Mouse (Mus musculus): ENCODE results near the gene Olfr1154. TPM values are rescaled to one million over a fixed set of nuclear protein-coding genes. Genes with fewer than 3 reads are reported as not detected.

Olfr1154 gene
- not detected for polyA plus RNA-seq (2017; shearing (Covaris generic))

DNA sequence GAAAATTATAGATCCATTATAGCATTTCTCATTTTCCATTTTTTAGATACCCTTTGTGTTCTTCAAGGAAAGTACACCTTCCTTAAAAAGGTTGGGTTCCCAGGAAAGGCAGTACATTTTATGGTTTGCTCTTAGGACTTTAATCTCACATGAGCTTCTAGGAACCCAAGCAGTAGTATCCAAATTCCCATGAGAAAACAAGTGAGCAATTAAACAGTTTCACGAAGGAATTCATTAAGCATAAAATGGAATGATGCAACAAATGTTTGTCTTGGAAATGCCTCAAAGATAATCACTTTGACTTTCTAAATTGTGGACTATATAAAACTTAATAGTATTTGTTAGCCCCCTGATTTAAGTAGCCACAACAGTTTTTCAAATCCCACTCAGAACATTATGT lies at the start of gene Olfr1154:
TSS of gene Olfr1154 (minus strand) at position 101 of the 400 bp plus-strand sequence.

GRCm38 (mm10) chr2:87953000-87953399 lies 48.0 kb upstream of the Olfr1154 start, which contains the start of gene Olfr1156:
Olfr1156 (minus strand) TSS chr2:87953100.

DNA sequence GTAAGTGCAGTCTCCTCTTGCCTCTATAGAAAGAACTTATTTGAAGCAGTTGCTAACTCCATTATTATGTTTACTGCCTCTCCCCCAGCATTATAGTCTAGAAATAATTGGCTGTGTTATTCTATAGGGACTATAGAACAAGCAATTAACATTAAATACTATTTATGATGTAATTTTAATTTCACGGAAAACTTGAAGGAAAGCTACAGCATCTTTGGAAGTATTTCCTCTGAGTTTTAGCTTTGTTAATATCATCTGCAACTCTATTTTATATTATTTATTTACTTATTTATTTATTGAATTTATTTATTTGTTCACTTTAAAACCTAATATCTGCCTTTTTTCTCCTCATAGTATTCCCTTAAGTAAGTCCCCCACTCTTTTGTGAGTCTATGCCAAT lies 40.1 kb upstream of the Olfr1154 start, which contains the start of gene Olfr1155:
TSS of gene Olfr1155 (minus strand) at position 101 of the 400 bp plus-strand sequence.

GRCm38 (mm10) chr2:87894662-87895061 lies 10.3 kb downstream of the Olfr1154 start, which contains the start of gene Olfr1153:
Olfr1153 (plus strand) TSS chr2:87894962.

DNA sequence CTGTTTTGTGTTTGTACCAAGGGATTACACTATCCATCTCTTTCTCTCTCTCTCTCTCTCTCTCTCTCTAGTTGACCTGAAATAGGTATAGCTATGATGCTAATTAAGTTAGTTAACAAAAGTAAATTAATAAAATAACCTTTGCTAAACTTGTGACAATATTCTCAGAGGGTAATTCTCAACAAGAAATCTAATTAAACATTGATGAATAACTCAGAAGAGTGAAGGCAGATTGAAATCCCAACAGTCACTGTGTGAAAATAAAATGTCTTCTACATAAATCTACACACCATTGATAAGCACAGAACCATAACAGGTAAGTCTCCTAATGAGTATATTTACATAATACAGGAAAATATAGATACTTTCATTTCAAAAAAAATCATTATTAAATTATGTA lies 38.8 kb downstream of the Olfr1154 start, which contains the start of gene Olfr1152:
TSS of gene Olfr1152 (plus strand) at position 301 of the 400 bp plus-strand sequence.

GRCm38 (mm10) chr2:87855562-87855961 lies 49.4 kb downstream of the Olfr1154 start, which contains the start of gene Olfr1151:
Olfr1151 (plus strand) TSS chr2:87855862.

Other genes starting within 250 kb of the Olfr1154 start
- gene Olfr1134, start 246.7 kb downstream of the Olfr1154 start, polyA plus RNA-seq (2017; shearing (Covaris generic)) = not detected
- not detected for gene Olfr1135, start 231.5 kb downstream of the Olfr1154 start, polyA plus RNA-seq (2017; shearing (Covaris generic))
- gene Olfr1136, start 211.2 kb downstream of the Olfr1154 start, polyA plus RNA-seq (2017; shearing (Covaris generic)) = not detected
- not detected for gene Olfr1137, start 192.0 kb downstream of the Olfr1154 start, polyA plus RNA-seq (2017; shearing (Covaris generic))
- gene Olfr1138, start 165.2 kb downstream of the Olfr1154 start, polyA plus RNA-seq (2017; shearing (Covaris generic)) = 0.41 TPM
- gene Olfr1140, start 161.4 kb downstream of the Olfr1154 start, polyA plus RNA-seq (2017; shearing (Covaris generic)) = not detected
- not detected for gene Olfr1141, start 151.2 kb downstream of the Olfr1154 start, polyA plus RNA-seq (2017; shearing (Covaris generic))
- gene Olfr152, start 125.7 kb downstream of the Olfr1154 start, polyA plus RNA-seq (2017; shearing (Covaris generic)) = not detected
- gene Olfr1143, start 104.6 kb downstream of the Olfr1154 start, polyA plus RNA-seq (2017; shearing (Covaris generic)) = not detected
- not detected for gene Olfr1145, start 95.3 kb downstream of the Olfr1154 start, polyA plus RNA-seq (2017; shearing (Covaris generic))
- 0.28 TPM for gene Olfr1148, start 74.6 kb downstream of the Olfr1154 start, polyA plus RNA-seq (2017; shearing (Covaris generic))
- not detected for gene Olfr1150-ps1, start 61.2 kb downstream of the Olfr1154 start, polyA plus RNA-seq (2017; shearing (Covaris generic))
- gene Olfr1151, start 49.3 kb downstream of the Olfr1154 start, polyA plus RNA-seq (2017; shearing (Covaris generic)) = not detected
- 0.09 TPM for gene Olfr1152, start 38.7 kb downstream of the Olfr1154 start, polyA plus RNA-seq (2017; shearing (Covaris generic))
- gene Olfr1153, start 10.2 kb downstream of the Olfr1154 start, polyA plus RNA-seq (2017; shearing (Covaris generic)) = not detected
- gene Olfr1155, start 40.0 kb upstream of the Olfr1154 start, polyA plus RNA-seq (2017; shearing (Covaris generic)) = not detected
- gene Olfr1156, start 47.9 kb upstream of the Olfr1154 start, polyA plus RNA-seq (2017; shearing (Covaris generic)) = 0.20 TPM
- gene Olfr1157, start 63.1 kb upstream of the Olfr1154 start, polyA plus RNA-seq (2017; shearing (Covaris generic)) = not detected
- gene Olfr74, start 69.5 kb upstream of the Olfr1154 start, polyA plus RNA-seq (2017; shearing (Covaris generic)) = not detected
- gene Olfr1158, start 84.9 kb upstream of the Olfr1154 start, polyA plus RNA-seq (2017; shearing (Covaris generic)) = not detected
- 0.16 TPM for gene Olfr1160, start 103.1 kb upstream of the Olfr1154 start, polyA plus RNA-seq (2017; shearing (Covaris generic))
- gene Olfr1161, start 117.6 kb upstream of the Olfr1154 start, polyA plus RNA-seq (2017; shearing (Covaris generic)) = not detected
- gene Olfr73, start 132.5 kb upstream of the Olfr1154 start, polyA plus RNA-seq (2017; shearing (Covaris generic)) = not detected
- 0.10 TPM for gene Olfr1162, start 146.0 kb upstream of the Olfr1154 start, polyA plus RNA-seq (2017; shearing (Covaris generic))
- not detected for gene Olfr1163, start 166.7 kb upstream of the Olfr1154 start, polyA plus RNA-seq (2017; shearing (Covaris generic))
- not detected for gene Olfr1164, start 188.8 kb upstream of the Olfr1154 start, polyA plus RNA-seq (2017; shearing (Covaris generic))
- gene Olfr1166, start 223.1 kb upstream of the Olfr1154 start, polyA plus RNA-seq (2017; shearing (Covaris generic)) = not detected

All from effector memory CD4-positive, alpha-beta T cell, adult 7 months (primary cell).